Mouse (Mus musculus) bone marrow macrophage, adult 2 months (primary cell): ENCODE data around the gene Luc7l3. TPM values are rescaled to one million over a fixed set of nuclear protein-coding genes. Genes with fewer than 3 reads are reported as not detected.

ENCODE experiments used
- H3K27ac ChIP-seq: 2 replicates; pipeline ENCODE4 v1.5.1; 2012; ENCODE audit warnings: low read depth, low read length; ENCODE audit not compliant: insufficient read depth
- H3K4me1 ChIP-seq: 2 replicates; pipeline ENCODE4 v1.6.1; 2012; ENCODE audit warnings: low read length; ENCODE audit not compliant: control insufficient read depth, insufficient read depth
- H3K4me3 ChIP-seq: 2 replicates; pipeline ENCODE4 v1.5.1; 2012; ENCODE audit warnings: mild to moderate bottlenecking, low read length, moderate library complexity; ENCODE audit not compliant: insufficient read depth
- CTCF ChIP-seq: IDR thresholded peaks from 2 replicates; pipeline ENCODE4 v1.5.1; 2012; ENCODE audit warnings: low read depth, mild to moderate bottlenecking, low read length, moderate library complexity
- POLR2A ChIP-seq: IDR thresholded peaks from 2 replicates; pipeline ENCODE4 v1.6.1; 2012; ENCODE audit warnings: mild to moderate bottlenecking, low read depth, low read length, borderline replicate concordance
- polyA plus RNA-seq: library from polyadenylated mRNA; stranded (reverse); fragments of >200 nt; gene quantifications from 2 replicates; pipeline ENCODE4 v1.2.4, GENCODE M21; 2012; ENCODE audit not compliant: missing spikeins, insufficient read depth, insufficient read length

Gene Luc7l3
- polyA plus RNA-seq, 1 experiment = 146 TPM

DNA sequence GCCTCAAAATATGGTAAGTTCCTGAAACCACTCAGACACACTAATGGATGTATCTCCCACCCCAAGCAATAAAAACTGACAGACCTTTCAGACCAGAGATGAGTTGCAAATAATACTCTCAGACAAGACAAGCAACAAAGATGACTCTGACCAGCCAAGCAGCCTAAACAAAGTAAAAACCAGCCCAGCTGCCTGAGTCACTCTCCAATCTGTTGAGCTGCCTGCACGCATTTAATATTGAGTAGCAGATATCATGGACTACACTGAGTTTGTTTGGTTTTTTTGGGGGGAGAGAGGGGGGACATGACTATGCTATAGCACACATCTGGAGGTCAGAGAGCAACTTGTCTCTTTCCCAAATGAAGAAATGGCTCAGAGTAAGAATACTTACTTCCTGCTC, 6.5 kb downstream of the Luc7l3 start:
- Histone ChIP-seq H3K4me1 (peaks cover 56% of the 10 kb centered on the region), H3K27ac (no peak overlapping the region), H3K4me3 (no peak overlapping the region)
- TF ChIP-seq POLR2A (no peak), CTCF (no peak)

DNA sequence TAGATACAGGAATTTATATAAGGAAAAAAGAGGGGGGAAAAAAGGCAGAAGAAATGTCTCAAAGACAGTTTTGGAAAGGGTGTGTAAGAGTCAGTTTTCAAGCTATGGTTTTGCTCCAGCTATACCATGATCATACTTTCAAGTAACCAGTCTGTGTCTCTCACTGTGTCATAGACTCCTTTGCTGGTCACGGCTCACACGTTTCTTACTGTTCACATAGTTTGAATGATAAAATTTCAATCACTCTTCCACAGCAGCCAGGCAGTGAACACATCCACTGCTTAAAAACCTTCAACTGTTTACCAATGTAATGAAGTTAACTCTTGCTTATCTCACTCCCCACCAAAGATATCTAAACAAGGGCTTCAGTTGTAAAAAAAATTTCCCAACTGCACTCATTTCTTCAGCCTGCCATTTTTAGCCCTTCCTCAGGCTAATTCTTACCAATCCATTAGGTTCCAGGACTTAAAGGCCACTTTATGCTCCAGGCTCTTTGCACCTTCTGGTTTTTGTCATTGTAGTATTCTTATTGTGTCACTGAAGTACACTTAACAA, 7.6 kb downstream of the Luc7l3 start:
- Histone ChIP-seq H3K4me1 (peaks cover 50% of the 10 kb centered on the region), H3K27ac (no peak overlapping the region), H3K4me3 (no peak overlapping the region)
- no peak for TF ChIP-seq POLR2A
- TF ChIP-seq CTCF = no peak

DNA sequence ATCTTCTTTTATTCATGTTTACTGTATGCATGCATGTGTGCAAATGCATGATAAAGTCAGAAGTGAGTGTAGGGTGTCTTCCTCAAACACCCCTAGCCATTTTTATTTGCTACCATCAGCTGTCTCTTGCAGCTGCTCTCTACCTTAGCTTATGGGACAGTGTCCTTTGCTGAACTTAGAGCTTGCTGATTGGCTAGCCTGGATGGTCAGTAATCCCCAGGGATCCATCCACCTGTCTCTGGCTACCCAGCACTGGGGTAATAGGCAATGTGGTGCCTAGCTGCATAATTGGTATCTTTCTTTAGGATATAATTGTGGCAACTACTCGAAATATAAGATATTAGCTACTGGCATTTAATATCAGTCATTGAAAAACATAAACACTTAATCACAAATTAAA, 9.1 kb downstream of the Luc7l3 start:
- TF ChIP-seq CTCF (no peak), POLR2A (no peak)
- H3K4me3 ChIP-seq = no peak overlapping the region
- peaks cover 42% of the 10 kb centered on the region for H3K4me1 ChIP-seq
- no peak overlapping the region for H3K27ac ChIP-seq

DNA sequence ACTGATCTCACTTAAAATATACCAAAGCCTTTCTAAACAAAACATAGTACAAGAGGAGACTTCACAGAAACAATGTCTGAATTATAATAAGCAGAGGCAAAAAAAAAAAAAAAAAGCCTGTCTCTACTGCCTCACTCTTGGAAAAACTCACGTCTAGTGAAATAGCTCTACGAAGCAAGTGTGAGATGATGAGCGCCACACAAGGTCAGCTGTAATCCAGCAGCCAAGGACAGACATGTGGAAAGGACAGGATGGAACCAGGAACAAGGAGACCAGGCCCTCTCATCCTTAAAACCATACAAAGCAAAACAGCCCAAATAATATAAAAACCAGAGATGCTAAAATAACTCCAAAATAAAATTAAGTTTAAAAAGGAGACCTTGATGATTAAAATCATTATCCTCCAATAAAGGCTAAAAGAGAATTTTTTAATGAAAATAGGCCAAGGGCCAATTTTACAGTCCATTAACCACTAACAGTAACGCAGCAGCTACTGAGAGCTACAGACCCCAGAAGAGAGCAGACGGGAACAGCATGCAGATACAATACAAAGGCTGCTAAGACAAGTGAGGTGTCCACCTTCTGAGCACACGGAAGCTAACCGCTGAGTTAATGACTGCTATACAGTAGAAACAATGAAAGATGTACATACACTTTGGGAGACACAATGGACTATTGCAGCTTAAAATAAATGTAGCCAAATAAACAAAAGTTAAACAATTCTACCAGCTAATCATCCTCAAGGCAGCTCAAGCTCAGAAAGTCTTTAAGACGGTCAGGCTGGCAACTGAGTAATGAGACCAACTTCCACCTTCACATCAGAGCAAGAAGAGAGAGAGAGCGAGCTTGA, 26.6 kb downstream of the Luc7l3 start:
- Histone ChIP-seq H3K4me1 (no peaks in the 10 kb centered on the region), H3K4me3 (no peak overlapping the region), H3K27ac (no peak overlapping the region)
- no peak for TF ChIP-seq CTCF
- no peak for TF ChIP-seq POLR2A

GRCm38 (mm10) chr11:94290062-94290740, 31.6 kb downstream of the Luc7l3 start:
- Histone ChIP-seq H3K27ac (no peak overlapping the region), H3K4me3 (no peak overlapping the region), H3K4me1 (no peaks in the 10 kb centered on the region)
- TF ChIP-seq CTCF = no peak
- TF ChIP-seq POLR2A = no peak

- TF ChIP-seq POLR2A (no peak), CTCF (no peak)
- peaks cover 3% of the 10 kb centered on the region for H3K4me1 ChIP-seq
- no peak overlapping the region for H3K27ac ChIP-seq
- no peak overlapping the region for H3K4me3 ChIP-seq
Observed at GRCm38 (mm10) chr11:94287105-94287504, 34.7 kb downstream of the Luc7l3 start.

DNA sequence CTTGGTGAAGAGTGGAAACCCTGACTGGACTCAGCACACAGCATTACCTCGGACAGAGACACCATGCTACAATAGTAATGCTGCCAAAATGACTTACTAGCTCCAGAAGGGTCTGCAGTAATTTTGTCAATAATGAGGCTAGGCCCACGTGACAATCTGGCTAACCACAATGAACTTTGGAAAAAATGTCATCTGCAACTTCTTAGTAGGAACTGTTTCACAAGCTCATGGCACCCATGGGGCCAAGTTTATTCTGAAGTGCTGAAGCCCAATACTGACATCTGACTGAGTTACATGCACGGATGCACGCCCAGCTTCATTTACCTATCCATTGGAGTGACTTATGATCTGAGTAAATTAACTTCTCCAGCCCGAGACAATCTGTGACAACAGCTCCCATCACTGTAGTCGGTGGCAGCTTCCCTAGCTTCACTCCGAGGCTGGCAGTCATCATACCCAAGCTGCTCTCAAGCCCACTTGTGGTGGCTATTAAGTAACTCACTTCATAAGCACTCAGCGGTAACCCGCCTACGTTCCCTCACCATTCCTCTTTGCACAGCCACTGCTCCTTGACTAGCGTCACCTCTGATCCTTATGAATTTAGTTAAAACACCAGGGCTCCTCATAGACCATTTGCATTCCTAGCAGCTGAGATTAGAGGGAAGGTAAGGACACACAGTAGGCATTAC, 35.8 kb downstream of the Luc7l3 start:
- TF ChIP-seq POLR2A = no peak
- TF ChIP-seq CTCF = no peak
- Histone ChIP-seq H3K27ac (no peak overlapping the region), H3K4me3 (no peak overlapping the region), H3K4me1 (peaks cover 13% of the 10 kb centered on the region)

- Histone ChIP-seq H3K27ac (no peak overlapping the region), H3K4me1 (peaks cover 13% of the 10 kb centered on the region), H3K4me3 (no peak overlapping the region)
- TF ChIP-seq POLR2A = no peak
- TF ChIP-seq CTCF = no peak
Observed at GRCm38 (mm10) chr11:94283536-94284099, 38.2 kb downstream of the Luc7l3 start.

DNA sequence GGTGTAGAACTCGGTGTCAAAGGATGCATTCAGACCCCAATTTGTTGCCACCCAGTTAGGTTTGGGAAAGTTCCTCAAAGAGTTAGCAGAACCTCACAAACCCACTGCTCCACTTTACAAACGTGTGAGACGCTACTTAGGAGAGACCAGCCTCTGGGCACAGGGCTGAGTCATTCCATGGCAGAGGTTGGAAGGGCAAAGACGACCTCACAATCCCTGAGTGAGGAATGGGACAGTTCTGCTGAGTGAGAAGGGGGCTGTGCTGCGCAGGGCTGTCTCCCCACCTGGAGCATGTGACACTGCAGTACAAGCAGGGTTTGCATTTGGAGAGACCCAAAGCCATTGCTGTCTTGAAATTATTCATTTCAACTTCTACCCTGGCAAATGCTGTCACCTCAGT, 39.5 kb downstream of the Luc7l3 start:
- TF ChIP-seq POLR2A (no peak), CTCF (no peak)
- Histone ChIP-seq H3K4me3 (no peak overlapping the region), H3K27ac (no peak overlapping the region), H3K4me1 (peaks cover 13% of the 10 kb centered on the region)
